Mouse (Mus musculus) embryo, embryonic 10 days (tissue): ENCODE data around the gene Gm20696.
A peak's percentile ranks its signal among the peaks of the same experiment; 100 is the strongest.

Source experiments
- DNase-seq: peaks from one replicate; pipeline ENCODE4 v3.0.0-alpha.2; 2015; ENCODE audit warnings: low spot score

The Gm20696 gene

DNA sequence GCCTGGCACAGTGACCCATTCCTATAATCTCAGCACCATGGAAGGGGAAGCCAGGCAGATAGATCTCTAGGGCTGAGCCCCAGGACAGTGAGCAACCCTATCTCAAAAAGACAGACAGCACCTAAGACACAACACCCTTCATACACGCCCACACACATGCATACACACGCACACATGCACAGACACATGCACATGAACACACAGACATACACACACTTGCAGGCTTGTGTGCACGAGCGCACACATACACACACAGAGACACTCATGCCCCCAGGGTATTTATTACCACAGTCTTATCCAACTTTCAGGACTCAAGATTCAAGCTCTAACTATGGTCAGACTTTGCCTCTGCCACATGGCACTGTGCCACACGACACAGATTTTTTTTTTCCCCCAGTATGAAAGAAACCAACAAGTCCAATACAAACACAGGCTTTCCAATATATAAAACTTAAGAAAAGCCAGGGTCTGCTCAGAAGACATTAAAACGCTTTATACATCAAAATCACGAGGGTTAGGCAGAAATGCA, 182.3 kb downstream of the Gm20696 start:
- no peak for DNase-seq

DNA sequence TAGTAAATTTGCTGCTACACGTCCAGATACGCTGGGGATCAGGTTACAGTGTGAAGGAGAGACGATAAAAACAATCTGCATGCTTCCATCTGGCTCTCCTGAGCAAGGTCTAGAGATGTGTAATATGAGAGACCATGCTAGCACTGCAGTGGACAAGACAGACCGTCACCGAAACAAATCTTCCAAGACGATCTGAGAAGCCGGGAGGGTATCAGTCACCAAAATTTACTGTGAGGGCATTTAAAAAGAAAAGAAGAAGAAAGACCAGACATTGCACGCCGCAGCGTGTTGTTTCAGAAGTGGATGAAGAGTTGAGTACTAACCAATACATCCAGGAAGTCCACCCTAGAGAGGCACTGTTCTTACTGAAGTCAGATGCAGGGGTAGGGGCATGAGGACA, 183.0 kb downstream of the Gm20696 start:
- peak; percentile 45 for DNase-seq

- DNase-seq, result no peak
Measured at GRCm38 (mm10) chr6:99481568-99481967, 185.0 kb downstream of the Gm20696 start.

- DNase-seq, result no peak
Measured at GRCm38 (mm10) chr6:99478873-99479650, 187.5 kb downstream of the Gm20696 start.

GRCm38 (mm10) chr6:99475040-99475439, 191.6 kb downstream of the Gm20696 start:
- DNase-seq, result no peak

- no peak for DNase-seq
Measured at GRCm38 (mm10) chr6:99470906-99471305, 195.7 kb downstream of the Gm20696 start.

DNA sequence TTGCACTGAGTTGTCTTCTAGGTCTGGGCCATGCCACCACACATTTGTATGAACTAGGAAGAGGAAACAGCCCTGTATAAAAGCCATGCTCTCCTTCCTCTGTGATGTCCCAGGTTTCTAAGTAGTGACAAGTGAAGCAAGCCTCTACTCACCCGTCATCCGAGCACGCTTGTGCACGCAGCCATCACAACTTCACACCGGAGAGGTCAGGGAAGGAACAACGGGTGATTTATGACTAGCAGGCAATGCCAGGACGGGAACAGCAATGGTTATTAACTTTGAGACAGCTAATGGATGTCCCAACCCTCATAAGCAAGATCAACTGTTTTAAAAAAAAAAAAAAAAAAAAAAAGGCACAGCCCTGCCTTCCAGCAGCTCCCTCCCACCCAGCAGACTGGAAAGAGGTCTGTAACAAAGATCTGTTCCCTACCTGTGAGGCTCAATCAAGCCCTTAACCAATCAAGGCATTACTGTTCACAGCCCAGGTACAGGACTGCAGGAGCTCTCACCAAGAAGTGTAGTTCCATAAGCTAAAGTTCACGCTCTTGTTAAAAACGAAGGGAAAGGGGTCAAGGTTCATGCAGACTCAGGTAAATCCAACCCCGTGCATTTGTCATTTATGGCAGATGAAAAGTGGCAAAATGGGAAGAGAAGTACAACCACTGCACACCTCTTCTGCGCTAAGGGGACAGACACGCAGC, 197.3 kb downstream of the Gm20696 start:
- DNase-seq, result peak; percentile 39

GRCm38 (mm10) chr6:99467831-99468230, 198.8 kb downstream of the Gm20696 start:
- DNase-seq, result no peak

DNA sequence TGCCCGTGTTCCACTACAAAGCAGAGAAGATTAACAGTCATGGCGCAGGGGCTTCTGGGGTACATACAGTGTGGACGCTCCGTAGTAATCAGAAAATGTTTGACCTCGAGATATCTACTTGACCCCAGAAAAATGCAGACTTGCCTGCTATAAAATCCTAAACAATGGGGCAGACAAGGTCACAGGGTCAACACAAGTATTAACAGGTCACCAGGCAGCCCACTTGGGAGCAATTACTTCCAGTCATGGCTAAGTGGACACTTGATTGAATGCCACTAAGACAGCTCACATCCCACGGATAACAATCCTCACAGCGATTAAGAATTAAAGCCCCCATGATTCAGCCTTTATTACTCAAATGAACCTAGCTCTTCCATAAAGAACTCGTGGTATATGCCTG, 199.5 kb downstream of the Gm20696 start:
- peak; percentile 74 for DNase-seq

- DNase-seq, result no peak
Measured at GRCm38 (mm10) chr6:99466354-99466753, 200.2 kb downstream of the Gm20696 start.

DNA sequence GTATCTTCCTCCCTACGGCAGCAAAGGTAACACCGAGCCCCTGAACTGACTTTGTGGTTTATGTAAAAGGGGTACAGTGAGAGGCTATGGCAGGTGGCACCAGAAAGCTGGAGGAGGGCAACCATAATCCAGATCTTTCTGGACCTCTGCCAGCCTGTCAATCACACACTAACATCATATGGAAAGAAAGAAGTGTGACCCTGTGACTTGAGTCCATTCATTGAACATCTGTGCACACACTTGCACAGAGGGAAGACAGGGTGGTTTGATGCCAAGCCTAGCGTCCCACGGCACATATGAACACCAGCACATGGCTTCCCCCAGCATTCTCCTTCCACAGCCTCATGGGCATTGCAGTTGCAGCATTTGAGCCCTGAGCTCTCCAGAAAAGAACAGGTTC, 202.1 kb downstream of the Gm20696 start:
- DNase-seq, result no peak

DNA sequence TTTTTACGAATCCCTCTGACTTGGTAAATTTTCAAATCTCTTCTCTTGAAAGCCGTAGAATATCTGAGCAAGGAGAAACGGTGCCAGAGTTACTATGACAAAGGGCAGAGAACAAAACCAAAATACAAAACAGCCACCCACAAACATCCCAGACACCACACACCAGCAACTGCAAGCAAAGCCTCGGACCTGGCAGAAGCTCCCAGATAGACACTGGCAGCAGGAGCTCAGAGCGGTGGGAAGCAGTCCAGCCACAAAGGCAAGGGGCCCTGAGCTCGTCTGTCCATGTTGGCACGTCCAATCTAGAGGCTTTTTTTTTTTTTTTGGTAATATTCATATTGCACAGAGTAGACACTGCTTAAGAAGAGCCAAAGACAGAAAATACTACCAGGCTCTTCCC, 202.7 kb downstream of the Gm20696 start:
- DNase-seq, result no peak

GRCm38 (mm10) chr6:99458775-99459174, 207.8 kb downstream of the Gm20696 start:
- DNase-seq, result no peak

DNA sequence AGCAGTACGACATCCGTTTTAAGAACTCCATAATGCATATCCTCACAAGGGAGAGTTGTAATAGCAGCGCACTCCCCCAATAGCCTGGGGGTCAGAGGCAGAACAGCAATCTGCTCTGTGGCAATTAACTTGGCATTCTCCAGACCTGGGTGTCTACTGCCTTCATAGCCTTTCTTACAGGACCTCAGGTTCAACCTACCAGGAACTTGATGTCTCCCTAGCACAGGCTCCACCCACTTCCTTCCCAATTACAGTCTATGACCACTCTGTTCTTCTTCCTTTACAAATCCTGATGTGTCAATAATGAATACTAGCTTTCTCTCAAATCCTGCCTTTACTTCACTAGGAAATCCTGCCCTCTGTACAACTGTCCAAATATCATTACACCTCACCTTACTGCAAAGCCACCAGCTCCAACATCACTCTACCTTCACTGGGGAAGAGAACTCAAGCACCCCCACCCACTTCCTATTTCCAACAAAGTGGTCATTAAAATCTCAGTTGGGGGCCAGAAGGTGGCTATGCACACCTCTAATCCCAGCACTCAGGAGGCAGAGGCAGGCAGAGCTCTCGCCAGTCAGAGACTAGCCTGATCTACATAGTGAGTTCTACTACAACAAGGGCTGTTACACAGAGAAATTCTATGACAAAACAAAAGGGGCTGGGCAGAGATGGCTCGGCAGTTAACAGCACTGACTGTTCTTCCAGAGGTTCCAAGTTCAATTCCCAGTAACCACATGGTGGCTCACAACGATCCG, 212.7 kb downstream of the Gm20696 start:
- DNase-seq, result no peak

- no peak for DNase-seq
Measured at GRCm38 (mm10) chr6:99452638-99453185, 213.9 kb downstream of the Gm20696 start.

DNA sequence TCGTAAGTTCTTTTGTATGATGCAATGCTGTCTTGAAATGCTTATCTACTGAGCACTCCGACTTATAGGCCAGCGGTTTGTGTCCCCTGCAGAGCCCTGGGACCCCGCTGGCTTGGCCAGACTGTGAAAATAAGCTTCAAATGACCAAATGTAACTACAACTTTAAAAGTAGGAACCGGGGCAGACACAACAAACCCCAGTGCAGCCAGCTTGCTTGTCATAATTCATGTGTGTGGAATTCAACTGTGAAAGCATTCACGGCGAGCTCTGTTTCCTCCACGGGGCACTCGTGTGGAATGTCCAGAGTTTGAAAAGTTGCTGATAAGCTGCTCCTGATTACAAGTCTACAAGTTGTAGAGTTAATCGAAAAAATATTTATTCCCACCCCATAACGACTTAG, 215.1 kb downstream of the Gm20696 start:
- no peak for DNase-seq

GRCm38 (mm10) chr6:99447447-99447846, 219.2 kb downstream of the Gm20696 start:
- no peak for DNase-seq

DNA sequence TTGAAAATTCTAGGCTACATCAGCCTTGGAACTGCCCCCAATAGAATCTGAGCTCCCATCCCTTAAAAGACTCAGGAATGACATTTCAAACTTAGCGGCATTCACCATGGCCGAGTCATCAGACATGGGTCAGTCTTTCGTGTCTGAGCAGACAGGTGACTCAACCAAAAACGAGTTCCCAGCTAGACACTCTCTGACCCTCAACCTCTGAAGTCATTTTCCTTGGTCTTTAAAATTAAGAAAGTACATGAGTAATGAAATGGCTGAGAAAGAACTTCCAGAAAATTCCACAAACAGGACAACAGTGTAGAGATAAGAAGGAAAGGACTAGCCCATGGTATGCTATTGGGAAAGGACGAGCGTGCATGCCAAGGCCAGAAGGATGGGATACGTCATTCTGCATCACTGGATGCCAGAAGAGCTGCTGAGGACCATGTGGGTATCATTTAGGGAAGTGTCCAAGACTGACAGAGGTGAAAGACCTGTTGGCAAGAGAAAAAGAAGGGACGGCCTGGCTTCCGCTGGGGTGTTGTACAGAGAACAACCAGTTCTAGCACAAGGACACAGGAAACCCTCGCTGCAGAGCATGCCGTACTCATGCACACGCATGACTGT, 219.7 kb downstream of the Gm20696 start:
- DNase-seq, result no peak

DNA sequence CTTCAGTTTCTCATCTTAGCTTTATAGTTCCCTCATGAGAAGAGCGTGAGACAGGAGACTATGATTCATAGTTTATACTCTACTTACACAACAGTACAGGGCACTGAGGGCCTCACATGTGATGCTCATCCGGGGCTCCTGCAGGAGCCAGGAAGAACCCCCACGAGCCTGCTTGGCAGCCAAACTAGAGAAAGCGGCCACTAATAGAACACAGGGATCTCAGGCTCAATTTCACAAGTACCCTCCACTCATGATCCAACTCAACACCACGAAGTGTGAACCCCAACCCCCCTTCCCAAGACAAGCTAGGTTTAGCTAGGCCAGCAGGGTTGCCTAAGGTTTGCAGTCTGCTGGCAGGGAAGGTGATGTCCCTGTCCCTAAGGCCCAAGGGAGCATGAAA, 223.1 kb downstream of the Gm20696 start:
- DNase-seq, result no peak

DNA sequence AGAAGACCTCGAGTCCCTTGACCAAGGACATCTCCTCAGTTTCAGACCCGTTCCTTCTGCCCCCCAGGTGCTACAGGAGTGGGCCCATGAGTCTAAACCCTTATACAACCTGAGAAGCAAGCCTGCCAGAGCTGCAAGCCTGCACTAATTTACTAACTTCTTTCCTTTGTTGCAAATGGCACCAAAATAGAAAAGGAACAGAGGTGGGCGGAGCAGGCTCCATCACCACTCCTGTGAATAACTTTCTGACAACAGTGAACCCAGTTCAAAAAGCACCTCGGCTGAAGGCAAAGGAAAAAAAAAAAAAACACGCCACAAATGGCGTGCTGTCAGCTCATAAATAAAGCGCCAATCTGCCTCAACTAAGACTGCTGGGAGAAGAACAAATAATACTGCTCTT, 225.5 kb downstream of the Gm20696 start:
- no peak for DNase-seq

DNA sequence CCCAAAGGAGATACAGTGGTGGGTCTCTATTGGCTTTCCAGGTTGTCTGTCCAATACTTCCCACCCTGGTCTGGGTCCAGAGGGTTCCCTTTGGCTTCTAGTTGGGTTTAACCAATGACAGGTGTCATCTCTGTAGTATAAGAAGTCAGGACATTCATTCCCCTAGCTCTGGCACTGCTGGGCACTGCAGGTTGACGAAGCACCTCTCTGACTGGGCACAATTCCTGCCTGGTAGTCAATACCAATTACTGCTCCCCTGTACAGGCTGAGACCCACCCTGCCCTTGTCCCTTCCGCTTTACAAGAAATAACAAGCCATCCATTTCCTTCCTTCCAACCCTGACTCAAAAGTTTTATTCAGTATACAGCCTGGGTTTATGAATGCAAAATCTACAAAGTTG, 226.0 kb downstream of the Gm20696 start:
- no peak for DNase-seq

- DNase-seq, result peak; percentile 52
Measured at GRCm38 (mm10) chr6:99439878-99440361, 226.7 kb downstream of the Gm20696 start.
